Mouse (Mus musculus): ENCODE data around the gene Otud5.

- no peak for TF ChIP-seq CTCF (IDR thresholded peaks at IDR 0.05; ENCODE audit: low read depth, low read length)
- no peak for TF ChIP-seq POLR2A (IDR thresholded peaks at IDR 0.05; ENCODE audit: extremely low read depth, insufficient read depth, low read length)
Measured at GRCm38 (mm10) chrX:7842318-7842717, 1.2 kb downstream of the Otud5 start.
